Mouse (Mus musculus) stomach, embryonic 14.5 days (tissue): Measurements from ENCODE around the gene Pde4d. TPM values are rescaled to one million over a fixed set of nuclear protein-coding genes. Genes with fewer than 3 reads are reported as not detected.

Experiments used
- ATAC-seq: fragments of 200-750 bp; cut with Nextera tagmentation; 2 replicates; pipeline ENCODE4 v1.8.0; 2017; ENCODE audit warnings: low read depth, moderate TSS enrichment; ENCODE audit not compliant: insufficient number of reproducible peaks, insufficient read depth, low FRiP score
- H3K27ac ChIP-seq: fragments of 300-500 bp; sonication (generic); 2 replicates; pipeline ENCODE4 v1.5.1; 2014; ENCODE audit warnings: mild to moderate bottlenecking, low read length, moderate library complexity, mixed read lengths
- H3K27me3 ChIP-seq: fragments of 300-500 bp; sonication (generic); 2 replicates; pipeline ENCODE4 v1.6.1; 2014; ENCODE audit warnings: low read length, control low read depth, mixed read lengths; ENCODE audit not compliant: control insufficient read depth, insufficient read depth
- H3K36me3 ChIP-seq: fragments of 300-500 bp; sonication (generic); 2 replicates; pipeline ENCODE4 v1.6.1; 2014; ENCODE audit warnings: mild to moderate bottlenecking, control low read depth, low read length, moderate library complexity, mixed read lengths; ENCODE audit not compliant: control insufficient read depth, insufficient read depth
- H3K4me1 ChIP-seq: fragments of 300-500 bp; sonication (generic); 2 replicates; pipeline ENCODE4 v1.6.1; 2014; ENCODE audit warnings: low read length, control low read depth, mixed read lengths; ENCODE audit not compliant: control insufficient read depth, insufficient read depth
- H3K4me2 ChIP-seq: fragments of 300-500 bp; sonication (generic); replicated peaks from 2 replicates; pipeline ENCODE4 v1.6.1; 2014; ENCODE audit warnings: low read depth, low read length, control low read depth
- H3K4me3 ChIP-seq: fragments of 300-500 bp; sonication (generic); 2 replicates; pipeline ENCODE4 v1.5.1; 2014; ENCODE audit warnings: low read depth, low read length, control low read depth
- H3K9ac ChIP-seq: fragments of 300-500 bp; sonication (generic); replicated peaks from 2 replicates; pipeline ENCODE4 v1.6.1; 2014; ENCODE audit warnings: low read depth, mild to moderate bottlenecking, control low read depth, low read length, moderate library complexity, mixed read lengths
- H3K9me3 ChIP-seq: fragments of 300-500 bp; sonication (generic); 2 replicates; pipeline ENCODE4 v1.6.1; 2016; ENCODE audit warnings: low read depth, low read length, control low read depth; ENCODE audit not compliant: control insufficient read depth
- WGBS: fragments of 180-500 bp; shearing (Covaris S2); extraction: QIAGEN DNeasy Blood & Tissue Kit; methylation state at CpG from one replicate; pipeline ENCODE4 v1.1.7; 2014; 5-methylcytosine and 5-hydroxymethylcytosine counted together
- polyA plus RNA-seq: library from polyadenylated mRNA; unstranded; fragments of >200 nt; fragmentation: Nextera tagmentation; extraction: Ambion mirVana; gene quantifications from 2 replicates; pipeline ENCODE4 v1.2.1, GENCODE M21; 2014

Pde4d gene
- polyA plus RNA-seq, 1 experiment from 2014 or later, result 29.3 TPM

DNA sequence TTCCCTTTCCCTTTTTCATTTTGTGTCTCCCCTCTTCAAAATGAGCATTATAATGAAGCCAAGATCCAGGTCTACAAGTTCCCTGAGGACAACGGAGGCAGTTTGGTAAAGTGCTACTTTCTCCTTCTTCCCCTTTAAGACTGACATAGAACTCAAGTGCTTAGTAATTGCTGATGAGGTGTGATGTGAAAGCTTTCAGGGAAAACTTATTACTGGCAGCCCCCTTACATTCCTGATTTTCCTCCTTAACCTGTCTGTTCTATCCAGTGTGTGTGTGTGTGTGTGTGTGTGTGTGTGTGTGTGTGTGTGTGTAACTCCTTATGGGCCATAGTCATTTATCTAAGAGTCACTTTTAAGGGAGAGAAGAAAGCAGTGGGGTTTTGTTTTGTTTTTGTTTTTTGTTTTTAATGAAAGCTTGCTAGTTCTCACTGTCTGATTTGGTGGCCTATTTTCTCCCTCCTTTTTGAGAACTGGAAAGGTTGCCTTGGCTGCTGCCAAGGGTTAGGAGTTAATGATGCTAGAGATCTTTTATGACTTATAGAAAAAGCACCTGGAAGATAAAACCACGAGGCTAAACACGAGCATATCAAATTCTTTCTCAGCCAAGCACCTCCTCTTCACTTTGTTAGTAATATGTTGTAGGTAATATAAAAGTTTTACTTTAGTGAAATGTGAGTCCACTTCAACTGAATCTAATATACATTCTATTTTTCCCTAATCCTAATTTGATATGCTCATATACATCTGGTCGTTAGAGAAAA lies 1236.5 kb downstream of the Pde4d start:
- peak overlapping the region; percentile 53; the same call in 1 of the 2 replicates for H3K9ac ChIP-seq
- H3K27ac ChIP-seq, result no peak overlapping the region
- 0 out of 2 replicates have a peak, but pooled peaks cover 3% of the 10 kb centered on the region for H3K4me1 ChIP-seq
- H3K4me3 ChIP-seq, result peak overlapping the region; percentile 47
- no peaks in the 10 kb centered on the region for H3K36me3 ChIP-seq
- WGBS, result 14% methylated on average over 4 of the region's 4 CpGs
- H3K4me2 ChIP-seq, result peak overlapping the region; percentile 89
- no peaks in the 10 kb centered on the region for H3K9me3 ChIP-seq
- no peak for ATAC-seq
- no peaks in the 10 kb centered on the region for H3K27me3 ChIP-seq

- H3K4me1 ChIP-seq, result 0 out of 2 replicates have a peak, but pooled peaks cover 3% of the 10 kb centered on the region
- H3K4me2 ChIP-seq, result peak overlapping the region; percentile 25; the same call in 1 of the 2 replicates
- 0 out of 2 replicates have a peak overlapping the region, but pooled peaks have one; percentile 47 for H3K4me3 ChIP-seq
- H3K36me3 ChIP-seq, result no peaks in the 10 kb centered on the region
- H3K27ac ChIP-seq, result no peak overlapping the region
- 44% methylated on average over 3 of the region's 3 CpGs for WGBS
- no peak overlapping the region for H3K9ac ChIP-seq
- H3K9me3 ChIP-seq, result no peaks in the 10 kb centered on the region
- no peak for ATAC-seq
- H3K27me3 ChIP-seq, result no peaks in the 10 kb centered on the region
These were observed 1237.2 kb downstream of the Pde4d start for GRCm38 (mm10) chr13:109686906-109687305.

DNA sequence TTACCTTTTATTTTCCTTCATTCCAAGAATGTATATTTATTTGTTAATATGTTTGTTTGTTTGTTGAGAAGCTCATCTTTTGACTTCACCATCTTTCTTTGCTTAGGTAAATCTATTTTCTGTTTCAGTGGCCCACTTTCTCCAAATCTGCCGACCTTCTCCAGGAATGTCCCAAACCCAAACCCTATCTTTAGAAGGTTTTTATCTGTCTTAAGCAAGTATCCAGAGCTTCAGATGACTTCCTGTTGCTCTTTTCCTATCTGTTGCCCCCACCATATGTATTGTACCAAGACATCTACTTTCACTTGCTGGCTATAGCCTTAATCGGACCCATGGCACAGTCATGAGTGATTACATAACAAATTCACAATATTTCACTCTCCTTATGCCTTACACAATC lies 1238.4 kb downstream of the Pde4d start:
- H3K27ac ChIP-seq, result no peak overlapping the region
- no peaks in the 10 kb centered on the region for H3K9me3 ChIP-seq
- no peak overlapping the region for H3K4me2 ChIP-seq
- peaks cover 9% of the 10 kb centered on the region; the same call in 1 of the 2 replicates for H3K4me1 ChIP-seq
- 71% methylated on average over 2 of the region's 2 CpGs for WGBS
- H3K9ac ChIP-seq, result no peak overlapping the region
- no peaks in the 10 kb centered on the region for H3K36me3 ChIP-seq
- no peak for ATAC-seq
- H3K27me3 ChIP-seq, result no peaks in the 10 kb centered on the region
- H3K4me3 ChIP-seq, result no peak overlapping the region

- no peaks in the 10 kb centered on the region for H3K27me3 ChIP-seq
These were observed 1239.4 kb downstream of the Pde4d start for GRCm38 (mm10) chr13:109689176-109689575.

DNA sequence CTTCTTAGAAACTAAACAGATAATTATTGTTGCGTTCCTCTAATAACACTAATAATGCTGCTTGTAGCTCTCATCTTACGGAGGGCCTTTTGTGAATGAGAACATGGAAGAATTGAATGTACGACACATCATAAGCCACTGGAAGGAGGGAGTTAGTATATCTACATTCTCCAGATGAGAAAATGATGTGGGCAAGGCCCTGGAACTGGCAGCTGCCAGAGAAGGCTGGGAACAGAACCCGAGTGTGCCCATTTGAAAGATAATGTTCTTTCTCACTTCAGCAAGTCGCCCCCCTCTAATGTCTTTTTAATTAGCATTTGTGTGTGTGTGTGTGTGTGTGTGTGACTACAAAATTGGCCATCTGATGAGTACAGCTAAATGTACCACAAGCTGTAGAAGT lies 1240.8 kb downstream of the Pde4d start:
- WGBS, result 82% methylated on average over 5 of the region's 5 CpGs
- Histone ChIP-seq H3K36me3 (no peaks in the 10 kb centered on the region), H3K27me3 (no peaks in the 10 kb centered on the region), H3K4me1 (peaks cover 11% of the 10 kb centered on the region; the same call in 1 of the 2 replicates), H3K9ac (no peak overlapping the region), H3K27ac (no peak overlapping the region), H3K9me3 (no peaks in the 10 kb centered on the region), H3K4me3 (no peak overlapping the region), H3K4me2 (no peak overlapping the region)
- ATAC-seq, result no peak

More at GRCm38 (mm10) chr13:109689176-109689575, 1239.4 kb downstream of the Pde4d start:
- peaks cover 9% of the 10 kb centered on the region; the same call in 1 of the 2 replicates for H3K4me1 ChIP-seq
- 82% methylated on average over 3 of the region's 3 CpGs for whole genome bisulfite sequencing
- H3K4me3 ChIP-seq, result no peak overlapping the region
- H3K27ac ChIP-seq, result no peak overlapping the region
- H3K4me2 ChIP-seq, result no peak overlapping the region
- no peaks in the 10 kb centered on the region for H3K9me3 ChIP-seq
- H3K36me3 ChIP-seq, result no peaks in the 10 kb centered on the region
- H3K9ac ChIP-seq, result no peak overlapping the region
- ATAC-seq, result no peak

- H3K27ac ChIP-seq, result no peak overlapping the region
- WGBS, result 43% methylated on average over 3 of the region's 3 CpGs
- no peak for ATAC-seq
These were observed 1243.1 kb downstream of the Pde4d start for GRCm38 (mm10) chr13:109692851-109693250.

DNA sequence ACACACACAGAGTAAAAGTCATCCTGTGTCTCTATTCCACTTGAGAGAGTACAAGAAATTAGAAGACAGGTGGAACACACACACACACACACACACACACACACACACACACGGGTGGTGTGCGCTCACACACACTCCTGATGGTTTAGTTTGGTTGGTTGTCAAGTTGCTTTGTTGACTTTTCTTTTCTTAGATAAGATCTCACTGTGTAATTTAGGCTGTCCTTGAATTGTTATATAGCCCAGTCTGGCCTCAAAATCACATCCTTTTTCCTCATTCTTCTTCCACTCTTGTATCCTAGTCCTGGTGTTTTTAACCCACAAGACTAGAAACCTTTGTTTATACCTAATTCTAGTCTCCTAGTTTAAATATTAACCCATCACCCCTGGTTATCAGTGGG lies 1244.0 kb downstream of the Pde4d start:
- 0 out of 2 replicates have a peak, but pooled peaks have one; percentile 33 for ATAC-seq
- H3K36me3 ChIP-seq, result no peaks in the 10 kb centered on the region
- H3K27me3 ChIP-seq, result no peaks in the 10 kb centered on the region
- no peak overlapping the region for H3K27ac ChIP-seq
- no peak overlapping the region for H3K4me3 ChIP-seq
- H3K4me1 ChIP-seq, result peaks cover 9% of the 10 kb centered on the region; the same call in 1 of the 2 replicates
- 49% methylated on average over 2 of the region's 2 CpGs for WGBS
- no peak overlapping the region for H3K4me2 ChIP-seq
- H3K9me3 ChIP-seq, result no peaks in the 10 kb centered on the region
- no peak overlapping the region for H3K9ac ChIP-seq

More at GRCm38 (mm10) chr13:109692851-109693250, 1243.1 kb downstream of the Pde4d start:
- peaks cover 9% of the 10 kb centered on the region; the same call in 1 of the 2 replicates for H3K4me1 ChIP-seq
- no peak overlapping the region for H3K4me2 ChIP-seq
- H3K4me3 ChIP-seq, result no peak overlapping the region
- no peaks in the 10 kb centered on the region for H3K27me3 ChIP-seq
- H3K9ac ChIP-seq, result no peak overlapping the region
- no peaks in the 10 kb centered on the region for H3K36me3 ChIP-seq
- no peaks in the 10 kb centered on the region for H3K9me3 ChIP-seq

DNA sequence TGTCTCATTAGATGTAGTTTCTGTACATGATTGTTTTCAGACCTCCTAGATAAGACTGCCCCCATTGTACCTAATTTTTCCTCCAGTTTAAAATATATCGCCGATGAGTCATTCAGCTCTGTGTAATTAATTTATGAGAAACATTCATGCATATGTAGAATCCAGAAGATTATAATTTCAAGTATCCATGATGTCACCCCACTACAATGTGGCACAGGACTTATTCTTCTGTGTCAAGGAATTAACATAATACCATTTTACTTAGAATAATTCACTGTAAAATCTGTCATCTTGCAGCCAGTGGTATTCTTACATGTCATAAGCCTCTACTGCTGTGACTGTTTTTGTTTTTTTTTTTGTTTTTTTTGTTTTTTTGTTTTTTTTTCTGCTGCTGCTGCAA lies 1244.5 kb downstream of the Pde4d start:
- Histone ChIP-seq H3K4me1 (peaks cover 9% of the 10 kb centered on the region; the same call in 1 of the 2 replicates), H3K9me3 (no peaks in the 10 kb centered on the region), H3K9ac (no peak overlapping the region), H3K36me3 (no peaks in the 10 kb centered on the region), H3K4me3 (no peak overlapping the region), H3K27ac (no peak overlapping the region), H3K27me3 (no peaks in the 10 kb centered on the region), H3K4me2 (no peak overlapping the region)
- ATAC-seq, result no peak
- WGBS, result 75% methylated on average over 2 of the region's 2 CpGs
